10 mouse cellular contexts compared by ENCODE assay signal in the genomic region with DNA sequence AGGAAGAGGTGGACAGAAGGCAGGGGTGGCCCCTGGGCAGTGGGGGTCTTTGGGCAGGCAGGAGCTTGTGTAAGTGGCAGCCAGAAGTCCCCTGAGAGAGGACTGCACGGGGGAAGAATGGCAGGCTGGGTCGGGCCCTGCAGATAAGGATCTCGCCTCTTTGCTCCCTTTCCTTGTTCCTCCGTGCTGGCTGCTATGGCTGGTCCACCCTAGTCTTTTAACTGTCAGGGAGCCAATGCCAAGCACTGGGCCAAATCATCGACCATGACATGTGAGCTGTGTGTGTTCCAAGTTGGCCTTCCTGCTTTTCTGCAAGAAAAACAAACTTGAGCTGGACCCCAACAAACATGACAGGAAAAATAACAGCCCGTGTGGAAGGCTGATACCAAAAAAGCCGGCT.
DNase-seq lines count a peak whose midpoint lies in the region.
"Had no signal": no experiment of that assay in that cellular context is flagged by ENCODE, and none has a peak within 500 bp of the region (broad histone marks: within the 10 kb centered on the region; RNA-seq: fewer than 3 reads in every experiment).

No protein-coding gene starts in this region.

- intact Hi-C loops in heart, postnatal 14 days (cut with DNase I), result loop anchor here (2.0 to 10.0 kb wide), 3 partner anchors 31 to 137 kb away; no protein-coding TSS in a partner anchor
- intact Hi-C loops in left cerebral cortex, postnatal 36 days (cut with DNase I), result no loop called here

- H3K4me3 ChIP-seq in brown adipose tissue, adult 24 weeks (ENCODE audit: insufficient read depth, low read depth, low read length), result no peak overlapping the region
- H3K4me3 ChIP-seq: liver, embryonic 12.5 days had no signal

- peak overlapping the region; percentile 61 for H3K27ac ChIP-seq in brown adipose tissue, adult 24 weeks (replicated peaks; ENCODE audit: low read depth, low read length)
- H3K27ac ChIP-seq: liver, embryonic 12.5 days had no signal

- peak; percentile 21 for DNase-seq in gastrocnemius, postnatal 25 days
- no peak for DNase-seq in gastrocnemius, postnatal 10 days
- peak; percentile 19 to 22 for DNase-seq in heart, postnatal 14 days
- peak; percentile 49 to 59 for DNase-seq in kidney, postnatal 36 days
- DNase-seq in B cell, adult 2 months, result no peak
- DNase-seq in left cerebral cortex, postnatal 36 days (ENCODE audit: low spot score in 2 of 2), result no peak
- DNase-seq in frontal cortex, postnatal 10 days (ENCODE audit: low spot score in 2 of 2), result no peak
- DNase-seq: cerebellum, adult 11 months had no signal

- peaks cover 15% of the 10 kb centered on the region; the same call in 1 of the 2 replicates for H3K4me1 ChIP-seq in brown adipose tissue, adult 24 weeks (ENCODE audit: control insufficient read depth, insufficient read depth, insufficient read length, low read length)
- H3K4me1 ChIP-seq: liver, embryonic 12.5 days had no signal

Comparison
In these comparisons a context has a peak if more than half of its experiments do, and no peak if none do; other contexts are left out.
1. DNase-seq: peak in gastrocnemius, postnatal 25 days (single experiment), heart, postnatal 14 days (2 of 2) and kidney, postnatal 36 days (2 of 2); none in gastrocnemius, postnatal 10 days (single experiment), B cell, adult 2 months (0 of 2), left cerebral cortex, postnatal 36 days (0 of 2) and frontal cortex, postnatal 10 days (0 of 2).